Mouse (Mus musculus) embryonic facial prominence, embryonic 10.5 days (tissue): Measurements from ENCODE around the gene Scarf2. TPM values are rescaled to one million over a fixed set of nuclear protein-coding genes. Genes with fewer than 3 reads are reported as not detected.

ENCODE experiments used
- DNase-seq: peaks from one replicate; pipeline ENCODE4 v3.0.0-alpha.2; 2017; ENCODE audit warnings: low spot score
- H3K27ac ChIP-seq: fragments of 300-500 bp; sonication (generic); replicated peaks from 2 replicates; pipeline ENCODE4 v1.5.1; 2016; ENCODE audit warnings: mild to moderate bottlenecking
- H3K27me3 ChIP-seq: fragments of 300-500 bp; sonication (generic); replicated peaks from 2 replicates; pipeline ENCODE4 v1.6.1; 2016; ENCODE audit warnings: low read depth, mild to moderate bottlenecking; ENCODE audit not compliant: poor library complexity, severe bottlenecking
- H3K36me3 ChIP-seq: fragments of 300-500 bp; sonication (generic); replicated peaks from 2 replicates; pipeline ENCODE4 v1.6.1; 2016; ENCODE audit warnings: mild to moderate bottlenecking, moderate library complexity
- H3K4me1 ChIP-seq: fragments of 300-500 bp; sonication (generic); 2 replicates; pipeline ENCODE4 v1.6.1; 2016
- H3K4me3 ChIP-seq: fragments of 300-500 bp; sonication (generic); 2 replicates; pipeline ENCODE4 v1.5.1; 2016; ENCODE audit warnings: mild to moderate bottlenecking, moderate library complexity
- H3K9me3 ChIP-seq: fragments of 300-500 bp; sonication (generic); 2 replicates; pipeline ENCODE4 v1.6.1; 2016; ENCODE audit warnings: mild to moderate bottlenecking
- WGBS: fragments of 180-500 bp; shearing (Covaris S2); methylation state at CpG from one replicate; pipeline ENCODE4 v1.1.7; 2016; 5-methylcytosine and 5-hydroxymethylcytosine counted together
- polyA plus RNA-seq: library from polyadenylated mRNA; unstranded; fragments of >200 nt; fragmentation: Nextera tagmentation; extraction: Ambion mirVana; gene quantifications from 2 replicates; pipeline ENCODE4 v1.2.1, GENCODE M21; 2016

Gene Scarf2
- polyA plus RNA-seq, 1 experiment from 2014 or later: 10.5 TPM

DNA sequence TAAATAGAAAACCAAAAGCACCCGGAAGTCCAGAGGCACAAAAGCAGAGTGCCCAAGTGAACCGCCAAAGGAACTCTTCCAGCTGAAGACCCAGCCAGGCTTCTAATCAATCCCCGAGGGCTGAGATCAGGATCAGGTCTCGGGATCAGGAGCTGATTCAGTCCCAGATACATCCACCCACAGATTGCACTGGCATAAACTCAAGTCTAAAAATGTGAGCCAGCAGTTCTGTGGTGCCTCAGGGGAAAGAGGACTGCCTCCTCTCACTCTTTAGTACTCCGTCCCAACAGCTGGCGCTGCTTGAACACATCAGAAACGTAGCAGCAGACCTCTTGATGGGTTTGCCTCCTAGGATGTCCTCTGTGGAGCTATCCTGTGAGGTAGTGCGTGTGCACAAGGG lies 19.4 kb downstream of the Scarf2 start:
- Histone ChIP-seq H3K36me3 (no peaks in the 10 kb centered on the region), H3K9me3 (no peaks in the 10 kb centered on the region), H3K4me3 (no peak overlapping the region), H3K27me3 (peaks cover 61% of the 10 kb centered on the region), H3K27ac (no peak overlapping the region), H3K4me1 (peaks cover 17% of the 10 kb centered on the region)
- 79% methylated on average over 8 of the region's 8 CpGs for WGBS
- DNase-seq: no peak

DNA sequence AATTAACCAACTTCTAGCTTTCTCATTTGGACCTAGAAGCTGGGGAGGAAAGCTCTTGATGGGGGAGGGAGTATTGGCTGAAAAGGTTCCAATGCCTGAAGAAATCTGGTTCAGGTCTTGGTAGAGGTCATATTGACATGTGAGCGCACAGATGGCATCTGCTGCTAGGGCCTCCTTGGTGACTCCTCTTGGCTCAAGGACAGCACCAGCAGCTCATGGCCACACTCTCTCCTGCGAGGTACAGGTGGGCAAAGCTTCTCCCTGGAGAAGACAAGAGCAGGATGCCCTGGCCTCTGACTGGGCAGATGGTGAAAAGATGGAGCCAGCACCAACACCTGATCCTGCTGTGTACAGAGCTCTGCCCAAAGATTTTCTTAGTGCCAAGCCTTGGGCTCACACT lies 29.4 kb downstream of the Scarf2 start:
- 0 out of 2 replicates have a peak, but pooled peaks cover 6% of the 10 kb centered on the region for H3K4me1 ChIP-seq
- WGBS: 87% methylated on average over 2 of the region's 2 CpGs
- H3K27me3 ChIP-seq: peaks cover 54% of the 10 kb centered on the region
- no peaks in the 10 kb centered on the region for H3K36me3 ChIP-seq
- DNase-seq: no peak
- H3K4me3 ChIP-seq: no peak overlapping the region
- H3K9me3 ChIP-seq: no peaks in the 10 kb centered on the region
- no peak overlapping the region for H3K27ac ChIP-seq

DNA sequence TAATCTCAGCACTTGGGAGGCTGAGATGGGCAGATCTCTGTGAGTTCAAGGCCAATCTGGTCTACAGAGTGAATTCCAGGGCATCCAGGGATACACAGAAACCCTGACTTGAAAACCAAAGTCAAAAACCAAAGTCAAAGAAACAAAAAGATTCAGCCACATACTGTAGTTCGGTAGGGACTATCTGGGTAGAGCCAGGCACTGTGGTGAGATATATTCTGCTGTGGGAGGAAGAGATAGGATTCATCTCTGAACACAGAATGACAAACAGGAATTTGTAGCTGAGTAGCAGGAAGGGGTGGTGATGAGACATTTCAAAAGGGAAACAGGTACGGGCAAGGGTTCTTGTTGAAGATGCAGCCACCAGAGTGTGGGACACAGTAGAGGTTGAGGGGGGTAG lies 31.1 kb downstream of the Scarf2 start:
- Histone ChIP-seq H3K27me3 (peaks cover 71% of the 10 kb centered on the region), H3K4me3 (no peak overlapping the region), H3K9me3 (no peaks in the 10 kb centered on the region), H3K4me1 (peaks cover 13% of the 10 kb centered on the region), H3K27ac (no peak overlapping the region), H3K36me3 (no peaks in the 10 kb centered on the region)
- 89% methylated on average over 2 of the region's 2 CpGs for WGBS
- DNase-seq: no peak

DNA sequence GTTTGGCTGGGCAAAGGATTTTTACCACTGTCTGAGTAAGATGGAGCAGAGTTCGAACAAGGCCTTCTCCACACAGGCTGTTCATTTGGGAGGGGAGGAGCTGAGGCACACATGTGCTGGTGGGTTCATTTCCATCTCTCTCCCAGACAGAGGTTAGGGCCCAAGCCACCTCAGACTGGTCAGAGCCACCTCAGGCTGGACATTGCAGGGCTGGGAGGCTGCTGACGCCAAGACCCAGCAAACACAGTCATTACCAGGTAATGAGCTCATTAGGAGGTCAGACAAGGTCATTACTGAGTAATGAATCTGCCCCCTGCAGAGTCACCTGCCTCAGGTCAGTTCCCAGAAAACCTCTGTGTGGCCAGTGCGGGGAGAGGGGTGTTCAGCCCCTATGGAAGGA lies 31.8 kb downstream of the Scarf2 start:
- Histone ChIP-seq H3K27me3 (peaks cover 78% of the 10 kb centered on the region), H3K36me3 (no peaks in the 10 kb centered on the region), H3K4me1 (peaks cover 19% of the 10 kb centered on the region), H3K27ac (no peak overlapping the region), H3K4me3 (no peak overlapping the region), H3K9me3 (no peaks in the 10 kb centered on the region)
- no peak for DNase-seq
- WGBS: 62% methylated on average over 3 of the region's 3 CpGs

DNA sequence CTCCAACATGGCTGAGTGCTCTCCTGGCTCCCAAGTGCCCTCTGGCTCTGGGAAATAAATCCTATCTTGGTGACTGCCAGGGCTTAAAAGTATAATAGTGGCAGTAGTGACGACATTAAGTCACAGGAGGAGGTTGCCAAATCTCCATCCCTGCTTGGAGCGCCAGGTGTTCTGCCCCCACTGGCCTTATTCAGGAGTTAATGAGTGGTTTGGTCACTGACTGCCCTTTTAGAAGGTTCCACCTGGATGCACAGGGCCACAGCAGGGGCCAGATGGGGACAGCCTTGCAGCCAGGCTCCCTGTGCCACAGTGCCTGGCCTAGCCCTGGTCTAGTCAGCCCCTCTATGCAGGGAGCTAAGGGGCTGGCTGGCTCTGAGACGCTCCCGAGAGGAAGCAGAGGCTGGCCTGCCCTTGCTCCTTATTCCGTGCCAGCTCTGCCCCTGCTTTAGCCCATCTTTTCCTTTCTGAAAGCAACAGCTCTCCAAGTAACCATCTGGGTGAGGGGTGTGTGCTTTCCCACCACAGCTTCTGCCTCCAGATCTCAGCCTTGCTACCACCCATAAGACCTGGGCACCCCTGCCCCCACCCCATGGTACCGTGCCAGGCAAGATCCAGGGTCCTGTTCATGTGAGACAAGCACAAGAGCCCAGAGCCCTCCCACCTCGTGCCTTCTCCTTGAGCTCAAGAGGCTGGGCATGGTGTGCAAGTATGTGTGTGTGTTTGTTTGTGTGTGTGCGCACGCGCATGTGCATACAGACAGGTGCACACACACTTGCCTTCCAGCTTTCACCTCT lies 33.5 kb downstream of the Scarf2 start:
- WGBS: 52% methylated on average over 10 of the region's 10 CpGs
- H3K27me3 ChIP-seq: peaks cover 95% of the 10 kb centered on the region

DNA sequence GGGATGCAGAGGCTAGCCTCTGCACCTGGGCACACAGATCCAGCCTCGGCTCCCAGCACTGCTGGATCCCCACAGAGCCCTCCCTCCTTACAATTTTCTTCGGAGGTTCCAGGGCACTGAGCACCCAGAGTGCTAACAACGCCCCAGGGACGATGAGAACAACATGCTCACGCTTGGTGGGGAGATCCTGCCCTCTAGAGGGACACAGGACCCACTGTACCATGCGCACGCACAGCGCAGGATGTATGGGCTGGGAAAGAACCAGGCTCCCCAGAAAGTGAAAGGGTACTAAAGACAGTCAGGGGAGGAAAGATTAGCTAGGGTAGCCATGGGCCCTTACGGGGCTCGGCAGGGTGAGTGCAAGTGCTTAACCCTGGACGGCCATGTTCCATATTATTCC lies 34.7 kb downstream of the Scarf2 start:
- Histone ChIP-seq H3K27ac (no peak overlapping the region), H3K9me3 (no peaks in the 10 kb centered on the region), H3K27me3 (peaks cover 99% of the 10 kb centered on the region), H3K4me3 (no peak overlapping the region), H3K36me3 (no peaks in the 10 kb centered on the region), H3K4me1 (peaks cover 25% of the 10 kb centered on the region)
- peak; percentile 41 for DNase-seq
- 7% methylated on average over 11 of the region's 11 CpGs for WGBS

More for the DNA sequence above, 33.5 kb downstream of the Scarf2 start:
- Histone ChIP-seq H3K27ac (no peak overlapping the region), H3K9me3 (no peaks in the 10 kb centered on the region), H3K4me3 (no peak overlapping the region), H3K4me1 (peaks cover 25% of the 10 kb centered on the region), H3K36me3 (no peaks in the 10 kb centered on the region)
- no peak for DNase-seq

DNA sequence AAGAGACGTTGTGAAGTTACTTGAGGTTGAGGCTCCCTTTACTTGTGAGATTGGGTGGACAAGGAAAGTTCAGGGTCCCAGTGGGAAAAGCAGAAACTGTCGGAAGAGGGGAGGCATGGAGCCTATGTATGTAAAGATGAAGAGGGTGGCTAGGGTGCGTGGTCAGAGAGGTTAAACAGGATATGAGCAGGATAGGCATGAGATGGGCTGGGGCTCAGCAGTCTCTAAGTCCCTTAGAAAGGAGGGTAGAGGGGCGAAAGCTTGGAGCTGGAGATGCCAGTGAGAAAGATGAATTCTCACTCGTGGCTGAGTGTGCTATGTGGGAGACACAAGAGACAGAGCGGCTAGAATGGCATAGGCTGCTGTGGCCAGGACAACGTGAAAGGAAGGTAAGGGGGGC lies 35.7 kb downstream of the Scarf2 start, which contains the start of gene B830017H08Rik:
B830017H08Rik (plus strand) TSS at position 301 of the 400 bp plus-strand sequence.
- WGBS: 24% methylated on average over 7 of the region's 7 CpGs
- H3K9me3 ChIP-seq: no peaks in the 10 kb centered on the region
- H3K27me3 ChIP-seq: peaks cover 99% of the 10 kb centered on the region
- no peak for DNase-seq
- no peaks in the 10 kb centered on the region for H3K36me3 ChIP-seq
- H3K4me1 ChIP-seq: peaks cover 25% of the 10 kb centered on the region
- H3K27ac ChIP-seq: peak within 1 kb of the TSS; percentile 71
- H3K4me3 ChIP-seq: peak within 1 kb of the TSS; percentile 62

DNA sequence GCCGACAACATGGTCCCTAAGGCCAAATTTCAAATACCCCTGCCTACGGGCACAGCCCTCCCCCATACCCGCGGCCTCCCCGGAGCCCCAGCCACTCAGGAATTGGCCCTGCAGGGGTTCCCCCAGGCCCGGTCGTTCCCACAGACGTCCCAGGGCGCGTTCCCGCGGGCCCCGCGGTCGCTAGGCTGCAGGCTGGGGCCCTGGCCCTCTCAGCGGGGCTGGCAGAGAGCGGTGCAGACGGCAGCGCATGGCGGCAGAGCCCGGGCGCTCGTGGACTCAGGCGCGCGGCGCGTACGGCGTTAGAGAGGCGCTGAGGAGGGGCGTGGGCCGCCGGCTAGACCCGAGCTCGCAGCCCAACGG lies 36.2 kb downstream of the Scarf2 start:
- H3K9me3 ChIP-seq: no peaks in the 10 kb centered on the region
- no peaks in the 10 kb centered on the region for H3K36me3 ChIP-seq
- H3K4me3 ChIP-seq: peak overlapping the region; percentile 62
- under 1% methylated on average over 37 of the region's 37 CpGs for WGBS
- peak; percentile 66 for DNase-seq
- H3K27ac ChIP-seq: peak overlapping the region; percentile 71
- H3K4me1 ChIP-seq: peaks cover 25% of the 10 kb centered on the region
- H3K27me3 ChIP-seq: peaks cover 98% of the 10 kb centered on the region

DNA sequence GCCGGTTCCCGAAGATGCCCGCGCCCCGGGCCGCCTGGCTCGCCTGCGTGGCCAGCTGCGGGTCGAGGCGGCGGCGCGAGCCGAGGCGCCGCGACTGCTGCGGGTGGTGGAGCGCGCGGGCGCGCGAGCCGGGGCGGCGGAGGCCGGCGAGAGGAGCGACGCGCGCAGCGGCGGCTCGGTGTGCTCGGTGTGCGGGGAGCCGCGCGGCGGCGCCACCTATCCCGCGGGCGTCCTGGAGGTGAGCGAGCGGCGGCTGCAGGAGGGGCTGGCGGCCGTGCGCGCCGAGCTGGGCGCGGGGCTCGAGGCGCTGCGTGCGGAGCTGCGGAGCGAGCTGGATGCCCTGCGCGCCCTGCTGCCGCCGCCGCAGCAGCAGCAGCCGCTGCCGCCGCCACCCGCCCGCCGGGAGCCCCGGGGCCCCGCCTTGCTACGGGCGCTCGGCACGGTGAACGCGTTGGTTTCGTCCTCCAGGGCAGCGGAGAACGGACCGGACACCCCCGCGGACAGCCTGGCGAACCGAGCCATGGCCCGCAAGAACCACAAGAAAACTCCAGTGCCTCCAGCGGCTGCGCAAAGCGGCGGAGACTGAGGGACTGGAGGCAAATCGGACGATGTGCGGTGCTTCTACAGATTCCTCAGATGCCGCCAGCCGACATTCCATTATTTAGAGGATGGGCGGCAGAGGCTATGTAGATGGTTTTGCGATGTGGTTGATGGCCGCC lies 36.8 kb downstream of the Scarf2 start:
- H3K27me3 ChIP-seq: peaks cover 94% of the 10 kb centered on the region
- peaks cover 25% of the 10 kb centered on the region for H3K4me1 ChIP-seq
- WGBS: under 1% methylated on average over 103 of the region's 103 CpGs
- DNase-seq: peak; percentile 73
- H3K4me3 ChIP-seq: peak overlapping the region; percentile 62
- H3K36me3 ChIP-seq: peaks cover 5% of the 10 kb centered on the region; the same call in 1 of the 2 replicates
- peak overlapping the region; percentile 71 for H3K27ac ChIP-seq
- no peaks in the 10 kb centered on the region for H3K9me3 ChIP-seq

DNA sequence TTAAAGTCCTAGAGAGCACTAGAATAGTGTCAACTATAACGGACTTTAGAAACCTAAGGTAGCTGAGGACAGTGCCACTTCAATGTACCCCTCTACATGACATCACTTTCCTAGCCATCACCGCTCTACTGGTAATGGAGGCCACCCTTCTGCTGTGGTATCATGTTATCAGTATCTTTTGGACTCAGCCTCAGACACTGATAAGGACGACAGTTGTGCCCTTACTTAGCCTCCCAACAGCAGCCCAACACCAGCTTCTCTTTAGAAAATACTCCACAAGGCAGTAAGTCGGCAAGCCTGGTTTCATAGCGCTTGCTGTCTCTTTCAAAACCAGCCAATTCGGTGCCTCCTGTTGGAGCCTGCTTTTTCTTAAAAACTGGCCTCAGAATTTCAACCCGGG lies 37.5 kb downstream of the Scarf2 start:
- peak overlapping the region; percentile 62 for H3K4me3 ChIP-seq
- DNase-seq: no peak
- no peaks in the 10 kb centered on the region for H3K9me3 ChIP-seq
- no peak overlapping the region for H3K27ac ChIP-seq
- peaks cover 7% of the 10 kb centered on the region; the same call in 1 of the 2 replicates for H3K36me3 ChIP-seq
- H3K4me1 ChIP-seq: peaks cover 23% of the 10 kb centered on the region
- WGBS: 53% methylated on average over 7 of the region's 7 CpGs
- H3K27me3 ChIP-seq: peaks cover 87% of the 10 kb centered on the region

DNA sequence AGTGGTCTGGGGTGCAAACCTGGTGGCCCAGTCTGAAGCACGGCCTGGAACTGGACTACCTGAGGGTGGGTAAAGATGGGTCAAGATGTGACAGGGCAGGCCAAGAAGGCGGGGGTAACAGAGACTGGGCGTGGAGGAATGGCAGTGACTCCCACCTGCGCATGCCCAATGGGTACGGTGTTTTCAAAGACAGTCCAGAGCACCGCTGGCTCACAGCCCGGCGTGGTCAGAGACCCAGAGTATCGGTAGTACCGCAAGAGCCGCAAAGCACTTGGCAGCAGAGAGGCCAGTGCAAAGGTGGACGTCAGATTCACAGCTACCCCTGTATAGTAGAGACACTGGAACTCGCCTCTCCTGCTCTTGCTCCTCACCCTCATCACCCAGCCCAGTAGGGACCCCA lies 38.4 kb downstream of the Scarf2 start:
- H3K27me3 ChIP-seq: peaks cover 78% of the 10 kb centered on the region
- no peak for DNase-seq
- H3K4me1 ChIP-seq: peaks cover 23% of the 10 kb centered on the region
- no peak overlapping the region for H3K4me3 ChIP-seq
- WGBS: 45% methylated on average over 13 of the region's 13 CpGs
- H3K9me3 ChIP-seq: no peaks in the 10 kb centered on the region
- no peak overlapping the region for H3K27ac ChIP-seq
- H3K36me3 ChIP-seq: peaks cover 16% of the 10 kb centered on the region

DNA sequence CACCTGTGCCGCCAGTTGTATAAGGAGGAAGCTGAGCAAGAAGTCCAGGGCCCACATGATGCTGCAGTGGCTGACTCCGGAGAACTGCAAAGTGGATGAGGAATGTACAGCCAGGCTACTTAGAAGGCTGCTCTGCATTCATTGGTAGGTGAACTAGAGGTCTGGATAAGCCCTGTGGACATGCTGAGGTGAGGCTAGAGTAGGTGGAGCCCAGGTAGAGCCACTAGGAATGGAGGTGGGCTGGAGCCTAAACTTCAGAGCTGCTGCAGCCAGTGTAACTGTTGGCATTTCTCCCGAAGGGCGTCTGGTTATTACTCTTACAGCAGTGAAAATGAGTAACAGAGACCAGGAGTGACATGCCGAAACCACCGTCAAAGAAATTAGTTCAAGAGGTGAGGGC lies 41.0 kb downstream of the Scarf2 start, which contains the start of gene Car15:
Car15 (minus strand) TSS at position 314 of the 400 bp plus-strand sequence.
- Histone ChIP-seq H3K27me3 (peaks cover 52% of the 10 kb centered on the region), H3K27ac (no peak within 1 kb of the TSS), H3K4me3 (no peak within 1 kb of the TSS), H3K4me1 (peaks cover 14% of the 10 kb centered on the region), H3K36me3 (peaks cover 42% of the 10 kb centered on the region), H3K9me3 (no peaks in the 10 kb centered on the region)
- DNase-seq: no peak
- WGBS: 80% methylated on average over 6 of the region's 6 CpGs

DNA sequence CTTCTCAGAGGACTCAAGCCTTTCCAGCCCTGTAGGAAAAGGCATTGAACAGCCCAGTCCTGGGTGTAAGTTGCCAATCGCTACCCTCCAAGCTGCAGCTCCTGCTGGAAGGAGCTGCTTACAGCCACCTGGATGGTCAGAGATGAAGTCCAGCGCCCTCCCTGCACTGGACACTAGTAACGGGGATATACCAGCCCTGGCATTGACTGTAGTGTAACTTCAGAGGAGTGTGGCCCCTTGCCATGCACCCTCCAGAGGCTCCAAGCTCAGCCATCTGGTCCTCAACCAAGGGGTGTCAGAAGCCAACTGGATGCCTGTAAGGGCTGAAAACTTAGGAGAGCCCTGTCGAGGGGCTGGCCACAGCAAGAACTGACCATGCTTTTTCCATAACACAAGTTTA lies 42.9 kb downstream of the Scarf2 start:
- WGBS: 79% methylated on average over 4 of the region's 4 CpGs
- no peak overlapping the region for H3K27ac ChIP-seq
- H3K9me3 ChIP-seq: no peaks in the 10 kb centered on the region
- peaks cover 61% of the 10 kb centered on the region for H3K36me3 ChIP-seq
- H3K4me1 ChIP-seq: no peaks in the 10 kb centered on the region
- no peak overlapping the region for H3K4me3 ChIP-seq
- DNase-seq: no peak
- H3K27me3 ChIP-seq: peaks cover 33% of the 10 kb centered on the region
